Mouse (Mus musculus) kidney, adult 11 months (tissue): ENCODE measurements around the gene Utp11.

Experiments used
- DNase-seq: peaks from one replicate; pipeline ENCODE4 v3.0.0; 2022

Utp11 gene

GRCm38 (mm10) chr4:124703881-124704796 is 10.7 kb upstream of the Utp11 start:
- DNase-seq: no peak

DNA sequence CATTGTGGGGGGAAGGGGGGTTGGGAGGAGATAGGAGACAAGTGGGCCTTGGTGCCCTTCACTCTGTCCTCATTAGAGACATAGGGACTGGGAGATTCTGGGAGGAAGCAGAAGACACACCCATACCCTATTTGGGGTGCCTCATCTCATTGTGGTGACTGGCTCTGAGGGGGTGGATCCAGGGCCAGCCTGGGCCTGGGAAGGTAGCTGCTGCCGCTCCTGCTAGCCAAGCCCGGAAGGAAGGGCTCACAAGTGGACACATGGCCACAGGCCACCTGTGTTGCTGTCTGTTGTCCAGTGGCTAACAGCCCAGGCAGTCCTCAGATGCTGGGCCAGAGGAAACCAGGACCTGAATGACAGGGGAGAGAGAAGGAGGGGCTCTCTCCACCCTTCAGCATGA is 10.0 kb upstream of the Utp11 start:
- DNase-seq: no peak

GRCm38 (mm10) chr4:124701916-124702315 is 8.5 kb upstream of the Utp11 start:
- DNase-seq: no peak

- DNase-seq: no peak
Observed at GRCm38 (mm10) chr4:124701052-124701845, 7.8 kb upstream of the Utp11 start.

- peak; percentile 80 for DNase-seq
Observed at GRCm38 (mm10) chr4:124700248-124700971, 7.0 kb upstream of the Utp11 start, which contains the start of gene Fhl3. Gene Fhl3 (plus strand): TSS chr4:124700701.

GRCm38 (mm10) chr4:124699791-124700190 is 6.4 kb upstream of the Utp11 start:
- no peak for DNase-seq

- peak; percentile 75 for DNase-seq
Observed at GRCm38 (mm10) chr4:124695786-124696516, 2.6 kb upstream of the Utp11 start.

- DNase-seq: no peak
Observed at GRCm38 (mm10) chr4:124694572-124694971, 1.2 kb upstream of the Utp11 start.

- DNase-seq: no peak
Observed at GRCm38 (mm10) chr4:124692416-124692861, 961 bp downstream of the Utp11 start.

DNA sequence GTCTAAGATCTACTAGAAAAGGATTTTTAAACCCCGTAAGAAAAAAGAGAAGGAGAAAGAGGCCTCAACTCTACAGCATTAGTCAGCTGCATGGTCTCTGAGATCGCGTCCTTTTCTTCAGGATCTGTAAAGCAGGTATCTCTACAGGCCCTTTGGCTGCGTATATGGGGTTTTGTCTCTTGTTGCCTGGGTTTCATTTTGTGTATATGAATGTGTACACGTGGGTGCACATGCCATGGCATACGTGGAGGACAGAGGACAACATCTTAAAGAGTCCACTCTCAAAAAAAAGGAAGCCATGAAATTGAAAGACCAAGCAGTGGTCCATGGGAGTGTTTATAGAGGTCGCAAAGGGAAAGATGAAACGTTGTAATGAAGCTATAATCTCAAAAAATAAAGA is 1.9 kb downstream of the Utp11 start:
- DNase-seq: no peak

DNA sequence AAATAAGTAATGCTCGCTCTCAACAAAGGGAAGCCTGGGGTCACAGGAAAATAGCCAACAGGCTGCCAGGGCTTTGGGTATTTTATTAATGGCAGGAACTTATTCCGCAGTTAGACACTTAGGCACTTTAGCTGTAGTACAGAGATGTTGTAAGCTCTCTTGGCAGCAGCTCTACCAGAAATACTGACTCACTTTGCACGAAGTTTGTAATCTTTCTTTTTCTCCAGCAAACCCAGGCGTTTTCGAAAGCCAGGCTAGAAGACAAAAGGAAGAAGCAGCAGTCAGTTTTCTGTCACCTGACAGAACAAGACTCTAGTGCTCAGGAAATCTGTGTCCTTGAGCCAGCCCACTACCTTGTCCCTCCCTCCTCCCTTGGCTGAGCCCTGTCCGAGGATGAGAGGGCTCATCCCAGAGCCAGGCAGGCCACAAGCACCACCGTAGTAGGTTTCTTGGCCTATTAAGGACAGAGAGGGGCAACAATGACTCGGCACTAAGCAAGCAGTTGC is 7.5 kb downstream of the Utp11 start:
- no peak for DNase-seq

GRCm38 (mm10) chr4:124685453-124685852 is 7.9 kb downstream of the Utp11 start:
- DNase-seq: no peak

GRCm38 (mm10) chr4:124685004-124685403 is 8.4 kb downstream of the Utp11 start:
- DNase-seq: no peak

- no peak for DNase-seq
Observed at GRCm38 (mm10) chr4:124683474-124683873, 9.9 kb downstream of the Utp11 start.

GRCm38 (mm10) chr4:124682270-124682669 is 11.1 kb downstream of the Utp11 start:
- no peak for DNase-seq

DNA sequence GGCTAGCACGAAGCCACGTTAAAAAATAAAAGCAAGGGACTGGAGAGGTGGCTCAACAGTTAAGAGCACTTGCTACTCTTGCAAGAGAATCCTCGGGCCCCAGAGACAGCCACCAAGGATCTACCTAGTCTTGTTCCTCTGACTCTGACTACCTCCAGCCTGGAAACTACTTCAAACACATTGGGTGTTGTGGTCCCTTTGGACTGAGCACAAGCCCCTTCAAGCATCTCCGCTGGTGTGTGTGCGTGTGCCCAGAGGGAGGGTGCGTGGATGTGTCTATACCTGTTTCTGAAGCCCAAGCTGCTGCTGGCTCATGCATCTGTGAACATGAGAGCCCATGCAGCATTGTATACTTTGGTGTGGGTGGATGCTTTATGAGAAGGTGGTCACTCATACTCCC is 17.4 kb downstream of the Utp11 start:
- DNase-seq: no peak

DNA sequence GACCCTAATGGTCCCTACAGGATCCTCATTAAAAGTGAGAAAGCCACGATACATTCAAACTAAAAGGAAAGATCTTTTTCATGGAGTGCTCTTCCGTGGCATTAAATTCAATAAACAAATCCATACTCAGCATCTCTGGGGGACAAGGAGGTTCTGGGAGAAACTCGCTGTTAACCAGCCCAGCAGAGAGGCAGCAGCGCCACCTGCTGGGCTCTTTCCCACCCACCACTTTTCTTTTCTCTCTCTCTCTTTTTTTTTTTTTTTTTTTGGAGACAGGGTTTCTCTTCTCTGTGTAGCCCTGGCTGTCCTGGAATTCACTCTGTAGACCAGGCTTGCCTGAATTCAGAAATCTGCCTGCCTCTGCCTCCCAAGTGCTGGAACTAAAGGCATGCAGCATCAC is 18.4 kb downstream of the Utp11 start:
- DNase-seq: no peak

GRCm38 (mm10) chr4:124674334-124675032 is 18.9 kb downstream of the Utp11 start:
- DNase-seq: no peak

GRCm38 (mm10) chr4:124672347-124673320 is 20.8 kb downstream of the Utp11 start:
- no peak for DNase-seq

DNA sequence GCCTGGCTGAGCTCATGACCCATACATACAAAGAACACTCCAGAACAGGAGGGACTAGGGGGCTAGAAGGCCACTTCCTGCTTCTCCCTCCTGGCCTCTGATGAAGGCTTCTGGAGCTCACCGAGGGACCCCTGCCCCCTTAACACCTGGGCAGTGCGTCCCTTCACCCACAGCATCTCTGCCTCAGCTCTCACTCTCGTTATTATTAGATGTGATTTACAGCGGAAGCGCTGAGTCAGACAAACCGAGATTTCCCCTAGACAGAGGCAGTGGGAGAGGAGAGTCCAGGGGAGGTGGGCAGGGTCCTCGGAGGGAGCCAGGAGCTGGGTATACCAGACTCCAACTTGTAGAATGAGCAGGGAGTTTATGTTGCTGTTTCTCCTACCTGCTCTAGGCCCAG is 21.8 kb downstream of the Utp11 start:
- DNase-seq: no peak
